Mouse (Mus musculus) heart, postnatal 0 days (tissue): Measurements from ENCODE around the gene Arid1b. TPM values are rescaled to one million over a fixed set of nuclear protein-coding genes. Genes with fewer than 3 reads are reported as not detected.

Source experiments
- ATAC-seq: fragments of 200-750 bp; cut with Nextera tagmentation; 2 replicates; pipeline ENCODE4 v1.8.0; 2017; ENCODE audit warnings: low read depth, moderate number of reproducible peaks, moderate library complexity; ENCODE audit not compliant: insufficient read depth
- DNase-seq: peaks from one replicate; pipeline ENCODE4 v3.0.0-alpha.2; 2016; ENCODE audit warnings: low spot score
- H3K27ac ChIP-seq: fragments of 300-500 bp; sonication (generic); 2 replicates; pipeline ENCODE4 v1.5.1; 2014; ENCODE audit warnings: low read depth, mild to moderate bottlenecking
- H3K27me3 ChIP-seq: fragments of 300-500 bp; sonication (generic); 2 replicates; pipeline ENCODE4 v1.6.1; 2014; ENCODE audit warnings: low read length, mixed read lengths; ENCODE audit not compliant: control insufficient read depth, insufficient read depth
- H3K36me3 ChIP-seq: fragments of 300-500 bp; sonication (generic); replicated peaks from 2 replicates; pipeline ENCODE4 v1.6.1; 2014; ENCODE audit warnings: low read length, mixed read lengths; ENCODE audit not compliant: control insufficient read depth, insufficient read depth
- H3K4me1 ChIP-seq: fragments of 300-500 bp; sonication (generic); 2 replicates; pipeline ENCODE4 v1.6.1; 2014; ENCODE audit warnings: antibody characterized with exemption; ENCODE audit not compliant: control insufficient read depth, insufficient read depth
- H3K4me2 ChIP-seq: fragments of 300-500 bp; sonication (generic); 2 replicates; pipeline ENCODE4 v1.6.1; 2014; ENCODE audit warnings: low read depth, mild to moderate bottlenecking, low read length, moderate library complexity
- H3K4me3 ChIP-seq: fragments of 300-500 bp; sonication (generic); 2 replicates; pipeline ENCODE4 v1.5.1; 2014; ENCODE audit warnings: low read depth, low read length
- H3K9ac ChIP-seq: fragments of 300-500 bp; sonication (generic); replicated peaks from 2 replicates; pipeline ENCODE4 v1.6.1; 2014; ENCODE audit warnings: low read depth, low read length, mixed read lengths
- H3K9me3 ChIP-seq: fragments of 300-500 bp; sonication (generic); replicated peaks from 2 replicates; pipeline ENCODE4 v1.6.1; 2016; ENCODE audit warnings: low read length; ENCODE audit not compliant: control insufficient read depth
- CTCF ChIP-seq: IDR thresholded peaks from 2 replicates; pipeline ENCODE4 v1.5.1; 2016; ENCODE audit warnings: antibody characterized with exemption, control low read depth, low read depth
- EP300 ChIP-seq: IDR thresholded peaks from 2 replicates; pipeline ENCODE4 v1.6.1; 2016; ENCODE audit warnings: antibody characterized with exemption, low read depth
- WGBS: fragments of 180-500 bp; shearing (Covaris S2); extraction: QIAGEN DNeasy Blood & Tissue Kit; methylation state at CpG from one replicate; pipeline ENCODE4 v1.1.7; 2014; 5-methylcytosine and 5-hydroxymethylcytosine counted together
- polyA plus RNA-seq: library from polyadenylated mRNA; unstranded; fragments of >200 nt; fragmentation: Nextera tagmentation; extraction: Ambion mirVana; gene quantifications from 2 replicates; pipeline ENCODE4 v1.2.1, GENCODE M21; 2015
- total RNA-seq: library from RNA; depleted of rRNA; stranded (reverse); fragments of >200 nt; gene quantifications from 2 replicates; pipeline ENCODE4 v1.2.3, GENCODE M21; 2014; ENCODE audit warnings: low replicate concordance

Arid1b gene
- total and polyA plus RNA-seq, 2 experiments from 2014 or later, result 4.4 to 27.3 TPM

GRCm38 (mm10) chr17:5298891-5299559, 304.9 kb downstream of the Arid1b start:
- no peak for TF ChIP-seq EP300
- no peak for TF ChIP-seq CTCF
- no peak overlapping the region for H3K4me2 ChIP-seq
- no peak overlapping the region for H3K4me3 ChIP-seq
- 41% methylated on average over 5 of the region's 5 CpGs for WGBS
- no peak overlapping the region for H3K27ac ChIP-seq
- no peaks in the 10 kb centered on the region for H3K9me3 ChIP-seq
- peaks cover 20% of the 10 kb centered on the region for H3K36me3 ChIP-seq
- ATAC-seq (peak; percentile 33; the same call in 1 of the 2 replicates), DNase-seq (peak; percentile 33)
- H3K4me1 ChIP-seq, result 0 out of 2 replicates have a peak, but pooled peaks cover 8% of the 10 kb centered on the region
- H3K9ac ChIP-seq, result no peak overlapping the region
- no peaks in the 10 kb centered on the region for H3K27me3 ChIP-seq

GRCm38 (mm10) chr17:5302971-5303746, 309.0 kb downstream of the Arid1b start:
- DNase-seq (no peak), ATAC-seq (peak; percentile 44; the same call in 1 of the 2 replicates)
- H3K4me2 ChIP-seq, result no peak overlapping the region
- no peaks in the 10 kb centered on the region for H3K27me3 ChIP-seq
- H3K4me1 ChIP-seq, result 0 out of 2 replicates have a peak, but pooled peaks cover 8% of the 10 kb centered on the region
- H3K9me3 ChIP-seq, result no peaks in the 10 kb centered on the region
- H3K27ac ChIP-seq, result no peak overlapping the region
- TF ChIP-seq CTCF (peak; percentile 17; the same call in 1 of the 2 replicates), EP300 (no peak)
- 55% methylated on average over 11 of the region's 11 CpGs for WGBS
- no peak overlapping the region for H3K4me3 ChIP-seq
- no peak overlapping the region for H3K9ac ChIP-seq
- peaks cover 25% of the 10 kb centered on the region for H3K36me3 ChIP-seq

- peaks cover 20% of the 10 kb centered on the region for H3K36me3 ChIP-seq
- H3K4me2 ChIP-seq, result no peak overlapping the region
- no peak for DNase-seq
- H3K4me1 ChIP-seq, result no peaks in the 10 kb centered on the region
- H3K27me3 ChIP-seq, result no peaks in the 10 kb centered on the region
- TF ChIP-seq CTCF (no peak), EP300 (no peak)
- H3K4me3 ChIP-seq, result no peak overlapping the region
- ATAC-seq, result no peak
- 75% methylated on average over 10 of the region's 10 CpGs for WGBS
- no peak overlapping the region for H3K9ac ChIP-seq
- H3K9me3 ChIP-seq, result no peaks in the 10 kb centered on the region
- no peak overlapping the region for H3K27ac ChIP-seq
Observed at GRCm38 (mm10) chr17:5305783-5306477, 311.8 kb downstream of the Arid1b start.

GRCm38 (mm10) chr17:5309930-5310329, 315.8 kb downstream of the Arid1b start:
- peaks cover 31% of the 10 kb centered on the region for H3K36me3 ChIP-seq
- ATAC-seq (no peak), DNase-seq (no peak)
- no peaks in the 10 kb centered on the region for H3K27me3 ChIP-seq
- no peak overlapping the region for H3K4me3 ChIP-seq
- TF ChIP-seq EP300 (no peak), CTCF (no peak)
- no peak overlapping the region for H3K4me2 ChIP-seq
- H3K9ac ChIP-seq, result no peak overlapping the region
- no peaks in the 10 kb centered on the region for H3K4me1 ChIP-seq
- H3K9me3 ChIP-seq, result no peaks in the 10 kb centered on the region
- H3K27ac ChIP-seq, result no peak overlapping the region
- WGBS, result 23% methylated on average over 5 of the region's 5 CpGs

- WGBS, result 81% methylated on average over 11 of the region's 11 CpGs
- TF ChIP-seq CTCF, result no peak
- no peak overlapping the region for H3K27ac ChIP-seq
Observed at GRCm38 (mm10) chr17:5310425-5310888, 316.3 kb downstream of the Arid1b start.

More at GRCm38 (mm10) chr17:5310425-5310888, 316.3 kb downstream of the Arid1b start:
- DNase-seq (no peak), ATAC-seq (no peak)
- Histone ChIP-seq H3K9ac (no peak overlapping the region), H3K9me3 (no peaks in the 10 kb centered on the region), H3K4me3 (no peak overlapping the region), H3K4me2 (no peak overlapping the region), H3K27me3 (no peaks in the 10 kb centered on the region), H3K36me3 (peaks cover 30% of the 10 kb centered on the region), H3K4me1 (no peaks in the 10 kb centered on the region)
